Mouse (Mus musculus) hindbrain, postnatal 0 days (tissue): Measurements from ENCODE around the gene Ergic1. TPM values are rescaled to one million over a fixed set of nuclear protein-coding genes. Genes with fewer than 3 reads are reported as not detected.

Experiments
- ATAC-seq: fragments of 200-750 bp; cut with Nextera tagmentation; 2 replicates; pipeline ENCODE4 v1.8.0; 2017; ENCODE audit warnings: mild to moderate bottlenecking, moderate TSS enrichment, moderate library complexity
- DNase-seq: peaks from one replicate; pipeline ENCODE4 v3.0.0-alpha.2; 2015; ENCODE audit warnings: low spot score
- H3K27ac ChIP-seq: fragments of 300-500 bp; sonication (generic); 2 replicates; pipeline ENCODE4 v1.5.1; 2014; ENCODE audit warnings: mild to moderate bottlenecking
- H3K27me3 ChIP-seq: fragments of 300-500 bp; sonication (generic); 2 replicates; pipeline ENCODE4 v1.6.1; 2014; ENCODE audit warnings: low read length, mixed read lengths; ENCODE audit not compliant: insufficient read depth
- H3K36me3 ChIP-seq: fragments of 300-500 bp; sonication (generic); 2 replicates; pipeline ENCODE4 v1.6.1; 2014; ENCODE audit warnings: low read length, mixed read lengths; ENCODE audit not compliant: insufficient read depth
- H3K4me1 ChIP-seq: fragments of 300-500 bp; sonication (generic); 2 replicates; pipeline ENCODE4 v1.6.1; 2014; ENCODE audit warnings: antibody characterized with exemption, low read length, mixed read lengths; ENCODE audit not compliant: insufficient read depth
- H3K4me2 ChIP-seq: fragments of 300-500 bp; sonication (generic); 2 replicates; pipeline ENCODE4 v1.6.1; 2014; ENCODE audit warnings: low read depth, mild to moderate bottlenecking, low read length, moderate library complexity, mixed read lengths
- H3K4me3 ChIP-seq: fragments of 300-500 bp; sonication (generic); 2 replicates; pipeline ENCODE4 v1.5.1; 2014; ENCODE audit warnings: low read length
- H3K9ac ChIP-seq: fragments of 300-500 bp; sonication (generic); replicated peaks from 2 replicates; pipeline ENCODE4 v1.6.1; 2014; ENCODE audit warnings: mild to moderate bottlenecking, low read length, moderate library complexity, mixed read lengths
- H3K9me3 ChIP-seq: fragments of 300-500 bp; sonication (generic); 2 replicates; pipeline ENCODE4 v1.6.1; 2016; ENCODE audit warnings: low read length, mixed read lengths
- CTCF ChIP-seq: IDR thresholded peaks from 2 replicates; pipeline ENCODE4 v1.5.1; 2016; ENCODE audit warnings: antibody characterized with exemption, control low read depth, low read depth
- WGBS: fragments of 180-500 bp; shearing (Covaris S2); extraction: QIAGEN DNeasy Blood & Tissue Kit; methylation state at CpG from one replicate; pipeline ENCODE4 v1.1.7; 2014; 5-methylcytosine and 5-hydroxymethylcytosine counted together
- polyA plus RNA-seq: library from polyadenylated mRNA; unstranded; fragments of >200 nt; fragmentation: Nextera tagmentation; extraction: Ambion mirVana; gene quantifications from 2 replicates; pipeline ENCODE4 v1.2.1, GENCODE M21; 2015
- total RNA-seq: library from RNA; depleted of rRNA; stranded (reverse); fragments of >200 nt; gene quantifications from 2 replicates; pipeline ENCODE4 v1.2.3, GENCODE M21; 2014

Ergic1 gene
- total and polyA plus RNA-seq, 2 experiments from 2014 or later: 93.5 to 250 TPM

GRCm38 (mm10) chr17:26628479-26628878 lies 67.2 kb downstream of the Ergic1 start:
- Histone ChIP-seq H3K9ac (no peak overlapping the region), H3K36me3 (peaks cover 67% of the 10 kb centered on the region), H3K4me1 (no peaks in the 10 kb centered on the region), H3K27me3 (no peaks in the 10 kb centered on the region), H3K4me3 (no peak overlapping the region), H3K27ac (no peak overlapping the region), H3K9me3 (no peaks in the 10 kb centered on the region), H3K4me2 (no peak overlapping the region)
- DNase-seq (no peak), ATAC-seq (no peak)
- WGBS: 83% methylated on average over 6 of the region's 6 CpGs
- no peak for TF ChIP-seq CTCF

DNA sequence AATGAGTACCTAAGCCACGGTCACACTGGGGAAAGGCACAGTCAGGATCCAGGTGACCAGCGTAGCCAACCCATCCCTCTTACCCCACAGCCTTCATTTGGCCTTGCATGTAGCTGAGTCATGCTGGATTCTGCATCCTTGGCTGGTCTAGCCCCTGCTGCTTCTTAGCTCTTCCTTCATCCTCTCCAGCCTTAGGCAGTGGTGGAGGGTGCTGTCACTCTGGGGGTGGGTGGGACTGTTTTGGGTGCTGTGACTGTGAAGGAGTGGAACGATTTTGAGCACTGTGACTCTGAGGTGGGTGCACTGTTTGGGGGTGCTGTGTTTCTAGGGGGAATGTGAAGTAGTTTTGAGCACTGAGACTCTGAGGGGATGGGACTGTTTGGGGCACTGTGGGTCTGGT lies 67.6 kb downstream of the Ergic1 start:
- DNase-seq (no peak), ATAC-seq (no peak)
- no peak overlapping the region for H3K4me2 ChIP-seq
- no peak overlapping the region for H3K9ac ChIP-seq
- no peaks in the 10 kb centered on the region for H3K4me1 ChIP-seq
- H3K4me3 ChIP-seq: no peak overlapping the region
- H3K9me3 ChIP-seq: no peaks in the 10 kb centered on the region
- peaks cover 63% of the 10 kb centered on the region for H3K36me3 ChIP-seq
- H3K27me3 ChIP-seq: no peaks in the 10 kb centered on the region
- no peak for TF ChIP-seq CTCF
- 94% methylated on average over 3 of the region's 3 CpGs for WGBS
- H3K27ac ChIP-seq: no peak overlapping the region

- Histone ChIP-seq H3K4me1 (no peaks in the 10 kb centered on the region), H3K9me3 (no peaks in the 10 kb centered on the region), H3K27me3 (no peaks in the 10 kb centered on the region), H3K4me2 (no peak overlapping the region), H3K27ac (no peak overlapping the region), H3K9ac (no peak overlapping the region), H3K36me3 (peaks cover 60% of the 10 kb centered on the region), H3K4me3 (no peak overlapping the region)
- 85% methylated on average over 8 of the region's 8 CpGs for WGBS
- no peak for DNase-seq
- TF ChIP-seq CTCF: no peak
- no peak for ATAC-seq
Observed at GRCm38 (mm10) chr17:26631811-26632327, 70.6 kb downstream of the Ergic1 start.

- 94% methylated on average over 9 of the region's 9 CpGs for WGBS
- Histone ChIP-seq H3K4me2 (no peak overlapping the region), H3K27me3 (no peaks in the 10 kb centered on the region), H3K36me3 (peaks cover 54% of the 10 kb centered on the region; the same call in 1 of the 2 replicates), H3K4me3 (no peak overlapping the region), H3K4me1 (no peaks in the 10 kb centered on the region), H3K9ac (no peak overlapping the region), H3K27ac (no peak overlapping the region), H3K9me3 (no peaks in the 10 kb centered on the region)
- TF ChIP-seq CTCF: no peak
- ATAC-seq (no peak), DNase-seq (no peak)
Observed at GRCm38 (mm10) chr17:26633186-26633585, 71.9 kb downstream of the Ergic1 start.

GRCm38 (mm10) chr17:26633926-26634325 lies 72.6 kb downstream of the Ergic1 start:
- H3K27me3 ChIP-seq: no peaks in the 10 kb centered on the region
- H3K4me3 ChIP-seq: no peak overlapping the region
- no peaks in the 10 kb centered on the region for H3K4me1 ChIP-seq
- no peak for ATAC-seq
- DNase-seq: no peak
- 93% methylated on average over 9 of the region's 9 CpGs for WGBS
- H3K4me2 ChIP-seq: no peak overlapping the region
- H3K9ac ChIP-seq: no peak overlapping the region
- H3K36me3 ChIP-seq: peaks cover 55% of the 10 kb centered on the region
- TF ChIP-seq CTCF: no peak
- no peaks in the 10 kb centered on the region for H3K9me3 ChIP-seq
- H3K27ac ChIP-seq: no peak overlapping the region

GRCm38 (mm10) chr17:26634539-26634938 lies 73.2 kb downstream of the Ergic1 start:
- no peak for ATAC-seq
- Histone ChIP-seq H3K4me2 (no peak overlapping the region), H3K9me3 (no peaks in the 10 kb centered on the region), H3K27ac (no peak overlapping the region), H3K27me3 (no peaks in the 10 kb centered on the region), H3K4me1 (no peaks in the 10 kb centered on the region), H3K4me3 (no peak overlapping the region), H3K9ac (no peak overlapping the region), H3K36me3 (peaks cover 57% of the 10 kb centered on the region)
- 89% methylated on average over 7 of the region's 7 CpGs for WGBS
- no peak for TF ChIP-seq CTCF
- DNase-seq: no peak

DNA sequence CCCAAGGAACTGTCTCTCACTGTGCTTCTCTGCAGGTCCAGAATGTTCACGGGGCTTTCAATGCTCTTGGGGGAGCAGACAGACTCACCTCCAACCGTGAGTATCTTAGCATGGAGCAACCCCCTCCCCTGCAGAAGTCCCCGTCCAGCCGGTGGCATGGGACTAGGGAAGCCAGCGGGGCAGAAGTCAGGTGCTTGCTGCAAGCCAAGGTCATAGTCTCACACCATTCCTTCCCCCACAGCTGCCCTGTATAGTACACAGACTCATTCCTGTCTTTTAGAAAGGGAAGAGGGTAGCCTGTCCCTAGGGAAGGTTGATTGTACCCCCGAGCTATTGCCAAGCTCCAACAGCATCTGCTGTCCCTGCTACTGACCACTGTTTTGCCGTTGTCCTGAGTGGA lies 74.7 kb downstream of the Ergic1 start:
- Histone ChIP-seq H3K9me3 (no peaks in the 10 kb centered on the region), H3K4me2 (no peak overlapping the region), H3K4me3 (no peak overlapping the region), H3K27me3 (no peaks in the 10 kb centered on the region), H3K36me3 (peaks cover 55% of the 10 kb centered on the region), H3K27ac (no peak overlapping the region), H3K4me1 (no peaks in the 10 kb centered on the region), H3K9ac (no peak overlapping the region)
- DNase-seq (no peak), ATAC-seq (no peak)
- TF ChIP-seq CTCF: no peak
- 87% methylated on average over 7 of the region's 7 CpGs for WGBS
